ENCODE assay signal across 25 mouse cellular contexts in genomic region chr5:139824531-139824930, GRCm38 (mm10). TPM values are rescaled to one million over a fixed set of nuclear protein-coding genes. Genes with fewer than 3 reads are reported as not detected.
DNase-seq lines count a peak whose midpoint lies in the region; ATAC-seq and TF ChIP-seq lines count a peak whose summit lies in the region.
"Had no signal": no experiment of that assay in that cellular context is flagged by ENCODE, and none has a peak within 500 bp of the region (broad histone marks: within the 10 kb centered on the region; RNA-seq: fewer than 3 reads in every experiment).

No protein-coding gene starts in this region.

- ATAC-seq in forebrain, postnatal 0 days: no peak
- ATAC-seq in forebrain, embryonic 13.5 days: no peak
- no peak for ATAC-seq in liver, embryonic 14.5 days (ENCODE audit: insufficient read depth)
- ATAC-seq in liver, postnatal 0 days: no peak
- ATAC-seq: activated CD4-positive, CD25-positive, alpha-beta regulatory T cell, adult 4 months had no signal

- no peak overlapping the region for H3K27ac ChIP-seq in forebrain, postnatal 0 days (ENCODE audit: low read depth, low read length)
- H3K27ac ChIP-seq in forebrain, embryonic 13.5 days: no peak overlapping the region
- H3K27ac ChIP-seq in liver, embryonic 14.5 days: no peak overlapping the region
- H3K27ac ChIP-seq in liver, postnatal 0 days (ENCODE audit: low read depth): no peak overlapping the region
- no peak overlapping the region for H3K27ac ChIP-seq in small intestine, adult 2 months (ENCODE audit: insufficient read depth, low read depth, low read length)
- H3K27ac ChIP-seq: embryonic facial prominence, embryonic 13.5 days; gastrocnemius, adult 2 months; hindbrain, embryonic 15.5 days had no signal

- no peak for TF ChIP-seq POLR2A in small intestine, adult 2 months (IDR thresholded peaks at IDR 0.05; ENCODE audit: low read depth, low read length)

- peaks cover 28% of the 10 kb centered on the region for H3K36me3 ChIP-seq in forebrain, postnatal 0 days (ENCODE audit: insufficient read depth)
- peaks cover 35% of the 10 kb centered on the region for H3K36me3 ChIP-seq in forebrain, embryonic 13.5 days (ENCODE audit: poor library complexity, severe bottlenecking)
- H3K36me3 ChIP-seq in liver, embryonic 14.5 days (replicated peaks; ENCODE audit: control insufficient read depth, insufficient read depth, low read depth): peaks cover 14% of the 10 kb centered on the region
- H3K36me3 ChIP-seq in liver, postnatal 0 days (replicated peaks; ENCODE audit: insufficient read depth, low read length): peaks cover 24% of the 10 kb centered on the region
- H3K36me3 ChIP-seq in small intestine, adult 2 months (ENCODE audit: control insufficient read depth, insufficient read depth, low read length): peaks cover 11% of the 10 kb centered on the region

- WGBS in forebrain, postnatal 0 days: 91% methylated on average over 10 of the region's 10 CpGs
- WGBS in forebrain, embryonic 13.5 days: 91% methylated on average over 10 of the region's 10 CpGs
- WGBS in liver, embryonic 14.5 days (ENCODE audit: insufficient replicate concordance): 85% methylated on average over 10 of the region's 10 CpGs
- 89% methylated on average over 10 of the region's 10 CpGs for WGBS in liver, postnatal 0 days (ENCODE audit: insufficient replicate concordance)
- 92% methylated on average over 10 of the region's 10 CpGs for WGBS in small intestine, adult 2 months

- H3K4me3 ChIP-seq in forebrain, postnatal 0 days (ENCODE audit: low read depth, low read length): no peak overlapping the region
- H3K4me3 ChIP-seq in forebrain, embryonic 13.5 days: no peak overlapping the region
- H3K4me3 ChIP-seq in liver, embryonic 14.5 days (ENCODE audit: insufficient read depth in 1 of 2, low read depth in 2 of 2, low read length in 2 of 2): no peak overlapping the region
- H3K4me3 ChIP-seq in liver, postnatal 0 days (ENCODE audit: low read depth, low read length): no peak overlapping the region
- 0 out of 2 replicates have a peak overlapping the region, but pooled peaks have one; percentile 3 for H3K4me3 ChIP-seq in small intestine, adult 2 months (ENCODE audit: low read depth, low read length)
- H3K4me3 ChIP-seq: heart, embryonic 12.5 days had no signal

- H3K9me3 ChIP-seq in forebrain, postnatal 0 days (ENCODE audit: low read length): no peaks in the 10 kb centered on the region
- no peaks in the 10 kb centered on the region for H3K9me3 ChIP-seq in forebrain, embryonic 13.5 days (replicated peaks)
- no peaks in the 10 kb centered on the region for H3K9me3 ChIP-seq in liver, embryonic 14.5 days (ENCODE audit: control insufficient read depth, low read length)
- H3K9me3 ChIP-seq in liver, postnatal 0 days (ENCODE audit: low read length): no peaks in the 10 kb centered on the region
- H3K9me3 ChIP-seq: embryonic facial prominence, embryonic 13.5 days; G1E; heart, embryonic 12.5 days; hindbrain, embryonic 15.5 days had no signal

- no peak overlapping the region for H3K9ac ChIP-seq in forebrain, postnatal 0 days
- H3K9ac ChIP-seq in forebrain, embryonic 13.5 days: no peak overlapping the region
- H3K9ac ChIP-seq in liver, embryonic 14.5 days (replicated peaks): no peak overlapping the region
- no peak overlapping the region for H3K9ac ChIP-seq in liver, postnatal 0 days (replicated peaks)
- H3K9ac ChIP-seq: embryonic facial prominence, embryonic 13.5 days had no signal

- TF ChIP-seq EP300 in liver, embryonic 14.5 days (IDR thresholded peaks at IDR 0.05; ENCODE audit: low read depth): no peak
- TF ChIP-seq EP300 in liver, postnatal 0 days (IDR thresholded peaks at IDR 0.05; ENCODE audit: low read depth): no peak

- intact Hi-C loops in left cerebral cortex, postnatal 36 days (cut with DNase I): no loop called here

- DNase-seq in forebrain, postnatal 0 days: no peak
- DNase-seq in liver, embryonic 14.5 days (ENCODE audit: low read depth in 3 of 3, low spot score in 3 of 3): no peak
- DNase-seq in liver, postnatal 0 days: no peak
- DNase-seq in ES-CJ7 (ENCODE audit: low read depth, low spot score): peak; percentile 68
- no peak for DNase-seq in left cerebral cortex, postnatal 36 days (ENCODE audit: low spot score in 2 of 2)
- DNase-seq: adrenal gland, adult 2 months; adrenal gland, postnatal 25 days; cerebellum, adult 18-20 months; cerebellum, adult 9-11 months; cerebellum, postnatal 36 days; gastrocnemius, adult 2 months; gastrocnemius, postnatal 25 days had no signal

- H3K27me3 ChIP-seq in forebrain, postnatal 0 days (ENCODE audit: insufficient read depth, low read length): no peaks in the 10 kb centered on the region
- no peaks in the 10 kb centered on the region for H3K27me3 ChIP-seq in forebrain, embryonic 13.5 days
- no peaks in the 10 kb centered on the region for H3K27me3 ChIP-seq in liver, embryonic 14.5 days (ENCODE audit: control insufficient read depth, insufficient read depth, low read length)
- H3K27me3 ChIP-seq in liver, postnatal 0 days (ENCODE audit: insufficient read depth, low read length): no peaks in the 10 kb centered on the region
- H3K27me3 ChIP-seq in small intestine, adult 2 months (ENCODE audit: control insufficient read depth, insufficient read depth, low read length): no peaks in the 10 kb centered on the region
- H3K27me3 ChIP-seq: CH12.LX; embryonic facial prominence, embryonic 13.5 days; heart, embryonic 12.5 days had no signal

- H3K4me1 ChIP-seq in forebrain, postnatal 0 days (ENCODE audit: insufficient read depth): peaks cover 11% of the 10 kb centered on the region
- peaks cover 12% of the 10 kb centered on the region for H3K4me1 ChIP-seq in forebrain, embryonic 13.5 days
- peaks cover 0 to 14% of the 10 kb centered on the region in 2 experiments; a peak in 3 of 4 replicates for H3K4me1 ChIP-seq in liver, embryonic 14.5 days (replicated peaks; ENCODE audit: control insufficient read depth in 2 of 2, insufficient read depth in 2 of 2, low read length in 1 of 2)
- peaks cover 10% of the 10 kb centered on the region for H3K4me1 ChIP-seq in liver, postnatal 0 days (ENCODE audit: insufficient read depth)
- H3K4me1 ChIP-seq in small intestine, adult 2 months (ENCODE audit: control insufficient read depth, insufficient read depth, insufficient read length, low read length): peaks cover 26% of the 10 kb centered on the region

- H3K4me2 ChIP-seq in forebrain, postnatal 0 days (ENCODE audit: low read depth): peak overlapping the region; percentile 81; the same call in 1 of the 2 replicates
- H3K4me2 ChIP-seq in forebrain, embryonic 13.5 days: no peak overlapping the region
- H3K4me2 ChIP-seq in liver, embryonic 14.5 days (ENCODE audit: low read depth): peak overlapping the region; percentile 14; the same call in 1 of the 2 replicates
- no peak overlapping the region for H3K4me2 ChIP-seq in liver, postnatal 0 days (ENCODE audit: low read depth, low read length)

- no peak for TF ChIP-seq CTCF in forebrain, postnatal 0 days (IDR thresholded peaks at IDR 0.05; ENCODE audit: low read depth)
- no peak for TF ChIP-seq CTCF in liver, embryonic 14.5 days (IDR thresholded peaks at IDR 0.05; ENCODE audit: low read depth)
- no peak for TF ChIP-seq CTCF in liver, postnatal 0 days (IDR thresholded peaks at IDR 0.05; ENCODE audit: low read depth)
- TF ChIP-seq CTCF in small intestine, adult 2 months (IDR thresholded peaks at IDR 0.05; ENCODE audit: extremely low read depth, insufficient read length, insufficient replicate concordance, low read depth, low read length): no peak

RNA-seq across cellular contexts. Expression of gene Gm26938, which starts 1.7 kb away (rescaled TPM):
- 0.69 TPM in 1 of 2 replicates, not detected in the other for total RNA-seq in forebrain, postnatal 0 days (2014; rRNA removed)
- polyA plus RNA-seq in forebrain, postnatal 0 days (2015; fragmentation: Nextera tagmentation; extraction: Ambion mirVana): not detected in 2 replicates
- not detected in 2 replicates for polyA plus RNA-seq in forebrain, embryonic 13.5 days (2015; fragmentation: Nextera tagmentation; extraction: Ambion mirVana)
- polyA plus RNA-seq in liver, embryonic 14.5 days (2012; rRNA removed): not detected in 2 replicates
- polyA plus RNA-seq in liver, embryonic 14.5 days (2014; fragmentation: Nextera tagmentation; extraction: Ambion mirVana): not detected in 2 replicates
- not detected in 2 replicates for polyA plus RNA-seq in liver, postnatal 0 days (2015; fragmentation: Nextera tagmentation; extraction: Ambion mirVana)
- 0.28 TPM in 1 of 2 replicates, not detected in the other for polyA plus RNA-seq in small intestine, adult 2 months (2012; rRNA removed)
- not detected for total RNA-seq in left cerebral cortex, postnatal 36 days (2021)
- total RNA-seq: adrenal gland, adult 2 months; adrenal gland, postnatal 25 days; CH12.LX; G1E; gastrocnemius, adult 2 months; gastrocnemius, postnatal 25 days; granulocyte monocyte progenitor cell, adult 5-6 weeks; heart, adult 8-10 months; heart, postnatal 25 days had no signal
- polyA plus RNA-seq: activated CD4-positive, CD25-positive, alpha-beta regulatory T cell, adult 4 months; adrenal gland, adult 2 months; G1E; heart, embryonic 12.5 days; heart, embryonic 16.5 days; hindbrain, embryonic 11.5 days; hindbrain, embryonic 15.5 days had no signal

RNA-seq across cellular contexts. Expression of gene Psmg3, which starts 2.2 kb away (rescaled TPM):
- 26.9 and 30.1 TPM in 2 replicates for total RNA-seq in forebrain, postnatal 0 days (2014; rRNA removed)
- polyA plus RNA-seq in forebrain, postnatal 0 days (2015; fragmentation: Nextera tagmentation; extraction: Ambion mirVana): 63.9 and 66.3 TPM in 2 replicates
- polyA plus RNA-seq in forebrain, embryonic 13.5 days (2015; fragmentation: Nextera tagmentation; extraction: Ambion mirVana): 85.5 and 88.5 TPM in 2 replicates
- 34.5 and 41.9 TPM in 2 replicates for polyA plus RNA-seq in liver, embryonic 14.5 days (2012; rRNA removed)
- polyA plus RNA-seq in liver, embryonic 14.5 days (2014; fragmentation: Nextera tagmentation; extraction: Ambion mirVana): 46.5 and 56.0 TPM in 2 replicates
- 28.8 and 29.1 TPM in 2 replicates for polyA plus RNA-seq in liver, postnatal 0 days (2015; fragmentation: Nextera tagmentation; extraction: Ambion mirVana)
- polyA plus RNA-seq in small intestine, adult 2 months (2012; rRNA removed): 18.2 and 20.9 TPM in 2 replicates
- 10 to 100 TPM; 19.3 to 19.9 TPM for total RNA-seq in left cerebral cortex, postnatal 36 days (2021)

RNA-seq across cellular contexts. Expression of gene Tmem184a, which starts 4.8 kb away (rescaled TPM):
- 0.10 and 0.15 TPM in 2 replicates for total RNA-seq in forebrain, postnatal 0 days (2014; rRNA removed)
- 0.12 TPM in 1 of 2 replicates, not detected in the other for polyA plus RNA-seq in forebrain, postnatal 0 days (2015; fragmentation: Nextera tagmentation; extraction: Ambion mirVana)
- 0.05 and 0.20 TPM in 2 replicates for polyA plus RNA-seq in forebrain, embryonic 13.5 days (2015; fragmentation: Nextera tagmentation; extraction: Ambion mirVana)
- polyA plus RNA-seq in liver, embryonic 14.5 days (2012; rRNA removed): 0.75 TPM in 2 replicates
- 0.90 and 1.2 TPM in 2 replicates for polyA plus RNA-seq in liver, embryonic 14.5 days (2014; fragmentation: Nextera tagmentation; extraction: Ambion mirVana)
- polyA plus RNA-seq in liver, postnatal 0 days (2015; fragmentation: Nextera tagmentation; extraction: Ambion mirVana): 3.0 and 3.2 TPM in 2 replicates
- polyA plus RNA-seq in small intestine, adult 2 months (2012; rRNA removed): 277 and 416 TPM in 2 replicates
- total RNA-seq in left cerebral cortex, postnatal 36 days (2021): under 1 TPM in 1 of 2 experiments, not detected in 1; 0.89 TPM
- total RNA-seq: adrenal gland, postnatal 25 days; granulocyte monocyte progenitor cell, adult 5-6 weeks had no signal

RNA-seq across cellular contexts. Expression of gene Mafk, which starts 33.2 kb away (rescaled TPM):
- 19.7 and 23.2 TPM in 2 replicates for total RNA-seq in forebrain, postnatal 0 days (2014; rRNA removed)
- polyA plus RNA-seq in forebrain, postnatal 0 days (2015; fragmentation: Nextera tagmentation; extraction: Ambion mirVana): 8.4 and 9.6 TPM in 2 replicates
- polyA plus RNA-seq in forebrain, embryonic 13.5 days (2015; fragmentation: Nextera tagmentation; extraction: Ambion mirVana): 14.0 and 14.3 TPM in 2 replicates
- polyA plus RNA-seq in liver, embryonic 14.5 days (2012; rRNA removed): 21.6 and 23.0 TPM in 2 replicates
- polyA plus RNA-seq in liver, embryonic 14.5 days (2014; fragmentation: Nextera tagmentation; extraction: Ambion mirVana): 20.7 and 22.7 TPM in 2 replicates
- 15.7 and 19.1 TPM in 2 replicates for polyA plus RNA-seq in liver, postnatal 0 days (2015; fragmentation: Nextera tagmentation; extraction: Ambion mirVana)
- polyA plus RNA-seq in small intestine, adult 2 months (2012; rRNA removed): 27.1 and 70.9 TPM in 2 replicates
- total RNA-seq in left cerebral cortex, postnatal 36 days (2021): 1 to 10 TPM; 8.2 to 8.8 TPM

RNA-seq across cellular contexts. Expression of gene Ints1, which starts 49.1 kb away (rescaled TPM):
- 103 and 119 TPM in 2 replicates for total RNA-seq in forebrain, postnatal 0 days (2014; rRNA removed)
- 22.4 TPM in 2 replicates for polyA plus RNA-seq in forebrain, postnatal 0 days (2015; fragmentation: Nextera tagmentation; extraction: Ambion mirVana)
- polyA plus RNA-seq in forebrain, embryonic 13.5 days (2015; fragmentation: Nextera tagmentation; extraction: Ambion mirVana): 23.5 and 27.6 TPM in 2 replicates
- polyA plus RNA-seq in liver, embryonic 14.5 days (2012; rRNA removed): 12.1 and 14.5 TPM in 2 replicates
- polyA plus RNA-seq in liver, embryonic 14.5 days (2014; fragmentation: Nextera tagmentation; extraction: Ambion mirVana): 13.5 and 17.5 TPM in 2 replicates
- polyA plus RNA-seq in liver, postnatal 0 days (2015; fragmentation: Nextera tagmentation; extraction: Ambion mirVana): 5.6 and 6.4 TPM in 2 replicates
- polyA plus RNA-seq in small intestine, adult 2 months (2012; rRNA removed): 46.9 and 86.6 TPM in 2 replicates
- total RNA-seq in left cerebral cortex, postnatal 36 days (2021): 10 to 100 TPM; 95.5 to 96.2 TPM

Comparison
In these comparisons a context has a peak if more than half of its experiments do, and no peak if none do; other contexts are left out.
1. H3K4me2 ChIP-seq: peak in forebrain, postnatal 0 days (single experiment) and liver, embryonic 14.5 days (single experiment); none in forebrain, embryonic 13.5 days (single experiment) and liver, postnatal 0 days (single experiment).
2. RNA of gene Tmem184a, which starts 4.8 kb away (polyA plus RNA-seq): 277 to 416 TPM in small intestine, adult 2 months; 3.0 to 3.2 TPM in liver, postnatal 0 days, 0.75 to 1.2 TPM in liver, embryonic 14.5 days, 0.12 TPM in forebrain, postnatal 0 days and 0.05 to 0.20 TPM in forebrain, embryonic 13.5 days; every median in the first group is over 10 times any median in the second.